Mouse (Mus musculus) forebrain, embryonic 16.5 days (tissue): ENCODE measurements at regions not wholly inside any gene's neighbourhood (a gene's known extent, or its start where the extent isn't known, plus 50 kb on each side); places are given as distances from the start of the nearest gene placed in this dataset.

Experiments used
- ATAC-seq: fragments of 200-750 bp; cut with Nextera tagmentation; 2 replicates; pipeline ENCODE4 v1.8.0; 2017; ENCODE audit warnings: mild to moderate bottlenecking, moderate library complexity
- H3K27ac ChIP-seq: fragments of 300-500 bp; sonication (generic); 2 replicates; pipeline ENCODE4 v1.5.1; 2014; ENCODE audit warnings: low read length, control low read depth
- H3K27me3 ChIP-seq: fragments of 300-500 bp; sonication (generic); replicated peaks from 2 replicates; pipeline ENCODE4 v1.6.1; 2014; ENCODE audit warnings: low read length; ENCODE audit not compliant: control insufficient read depth, insufficient read depth
- H3K36me3 ChIP-seq: fragments of 300-500 bp; sonication (generic); 2 replicates; pipeline ENCODE4 v1.6.1; 2014; ENCODE audit not compliant: control insufficient read depth, insufficient read depth
- H3K4me1 ChIP-seq: fragments of 300-500 bp; sonication (generic); replicated peaks from 2 replicates; pipeline ENCODE4 v1.6.1; 2014; ENCODE audit warnings: low read length; ENCODE audit not compliant: control insufficient read depth, insufficient read depth
- H3K4me2 ChIP-seq: fragments of 300-500 bp; sonication (generic); 2 replicates; pipeline ENCODE4 v1.6.1; 2014; ENCODE audit warnings: mild to moderate bottlenecking, low read length, control low read depth
- H3K4me3 ChIP-seq: fragments of 300-500 bp; sonication (generic); replicated peaks from 2 replicates; pipeline ENCODE4 v1.5.1; 2014; ENCODE audit warnings: mild to moderate bottlenecking, low read length, control low read depth
- H3K9ac ChIP-seq: fragments of 300-500 bp; sonication (generic); replicated peaks from 2 replicates; pipeline ENCODE4 v1.6.1; 2014; ENCODE audit warnings: low read depth, low read length, control low read depth
- H3K9me3 ChIP-seq: fragments of 300-500 bp; sonication (generic); 2 replicates; pipeline ENCODE4 v1.6.1; 2016; ENCODE audit warnings: low read length; ENCODE audit not compliant: control insufficient read depth
- WGBS: fragments of 180-500 bp; shearing (Covaris S2); extraction: QIAGEN DNeasy Blood & Tissue Kit; methylation state at CpG from one replicate; pipeline ENCODE4 v1.1.7; 2014; 5-methylcytosine and 5-hydroxymethylcytosine counted together

DNA sequence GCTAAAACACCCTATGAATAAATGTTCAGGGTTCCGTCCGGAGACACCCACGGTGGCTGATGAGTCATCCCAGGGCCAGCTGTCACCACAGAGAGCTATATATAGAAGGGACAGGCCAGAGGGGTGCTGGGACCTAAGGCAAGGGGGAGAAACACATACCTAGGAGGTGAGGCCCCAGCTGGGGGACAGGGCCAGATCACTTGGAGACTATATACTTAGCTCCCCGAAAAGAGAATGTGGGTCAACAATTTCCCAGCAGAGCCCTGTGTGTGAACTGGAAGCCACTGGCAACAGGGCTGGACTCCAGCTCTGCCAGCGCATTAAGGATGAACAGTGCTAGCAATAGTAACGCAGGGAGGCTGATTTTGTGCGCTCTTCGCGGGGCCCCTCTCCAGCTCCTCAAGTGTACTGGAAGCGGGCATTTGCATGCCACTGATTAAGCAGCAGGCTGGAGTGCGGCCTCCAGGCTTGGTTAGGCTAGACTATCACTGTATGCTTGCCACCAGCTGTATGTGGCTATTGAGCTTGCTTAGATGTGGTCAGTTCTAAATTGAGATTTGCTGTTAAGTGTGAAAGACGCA, 320.4 kb downstream of the Bcor start:
- Histone ChIP-seq H3K4me2 (no peak overlapping the region), H3K9me3 (no peaks in the 10 kb centered on the region), H3K9ac (no peak overlapping the region), H3K27me3 (no peaks in the 10 kb centered on the region), H3K4me3 (no peak overlapping the region), H3K36me3 (no peaks in the 10 kb centered on the region), H3K4me1 (no peaks in the 10 kb centered on the region), H3K27ac (no peak overlapping the region)
- 64% methylated on average over 12 of the region's 12 CpGs for WGBS
- ATAC-seq, result no peak

DNA sequence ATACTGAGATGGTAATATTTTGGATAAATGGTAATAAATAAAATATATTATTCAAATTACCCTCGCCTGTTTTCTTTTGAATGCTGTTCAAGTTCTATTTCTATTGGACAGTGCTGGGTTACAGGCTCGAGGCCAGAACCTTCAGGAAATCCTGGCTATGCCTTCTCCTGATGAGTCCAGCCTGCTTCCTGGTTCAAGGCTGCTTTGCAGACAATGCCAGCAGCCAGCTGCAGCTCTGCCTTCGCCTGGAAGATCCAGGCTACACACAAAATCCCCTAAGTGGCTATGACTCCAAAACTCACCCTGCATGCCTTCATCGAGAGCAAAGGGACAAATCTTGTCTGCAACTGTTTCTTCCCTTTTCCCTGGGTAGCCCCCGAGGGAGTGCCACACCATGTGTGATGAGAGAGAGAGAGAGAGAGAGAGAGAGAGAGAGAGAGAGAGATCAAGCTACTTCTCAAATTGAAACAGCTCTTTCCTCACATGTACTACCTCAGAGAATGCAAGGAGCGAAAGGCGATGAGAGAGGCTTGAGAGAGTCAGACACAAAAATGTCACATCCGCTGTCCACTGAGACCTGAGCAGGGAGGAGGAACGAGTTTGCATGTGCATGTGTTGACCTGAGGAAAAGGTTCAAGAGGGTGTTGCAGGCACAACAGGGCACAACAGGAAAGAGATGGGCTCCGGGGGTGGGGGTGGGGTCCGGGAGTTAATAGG, 319.7 kb downstream of the Bcor start:
- H3K4me3 ChIP-seq, result no peak overlapping the region
- no peak overlapping the region for H3K4me2 ChIP-seq
- WGBS, result 60% methylated on average over 11 of the region's 11 CpGs
- no peaks in the 10 kb centered on the region for H3K27me3 ChIP-seq
- no peak overlapping the region for H3K9ac ChIP-seq
- no peaks in the 10 kb centered on the region for H3K9me3 ChIP-seq
- no peaks in the 10 kb centered on the region for H3K4me1 ChIP-seq
- no peak overlapping the region for H3K27ac ChIP-seq
- ATAC-seq, result no peak
- H3K36me3 ChIP-seq, result no peaks in the 10 kb centered on the region

DNA sequence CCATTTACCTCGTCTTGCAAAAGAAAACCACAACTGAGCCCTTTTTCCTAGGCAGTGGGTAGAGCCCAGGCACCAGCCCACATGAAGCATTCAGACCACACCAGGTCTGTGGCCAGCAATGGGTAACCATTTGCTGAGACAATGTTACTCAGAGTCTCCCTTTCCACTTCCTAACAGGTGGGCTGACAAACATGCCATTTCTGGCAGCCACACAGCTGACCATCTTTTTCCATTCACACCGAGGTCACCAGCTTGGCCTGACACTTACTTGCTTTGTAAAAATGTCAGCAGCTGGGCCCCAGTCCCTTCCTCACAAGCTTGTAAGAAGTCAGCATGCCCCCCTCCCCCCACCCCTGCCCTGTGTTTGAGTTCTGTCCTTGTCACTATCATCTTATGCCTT, 314.6 kb downstream of the Bcor start:
- no peaks in the 10 kb centered on the region for H3K9me3 ChIP-seq
- no peak overlapping the region for H3K4me3 ChIP-seq
- no peaks in the 10 kb centered on the region for H3K27me3 ChIP-seq
- no peaks in the 10 kb centered on the region for H3K4me1 ChIP-seq
- no peak for ATAC-seq
- no peak overlapping the region for H3K4me2 ChIP-seq
- H3K27ac ChIP-seq, result no peak overlapping the region
- no peaks in the 10 kb centered on the region for H3K36me3 ChIP-seq
- 86% methylated on average over 2 of the region's 2 CpGs for WGBS
- no peak overlapping the region for H3K9ac ChIP-seq

DNA sequence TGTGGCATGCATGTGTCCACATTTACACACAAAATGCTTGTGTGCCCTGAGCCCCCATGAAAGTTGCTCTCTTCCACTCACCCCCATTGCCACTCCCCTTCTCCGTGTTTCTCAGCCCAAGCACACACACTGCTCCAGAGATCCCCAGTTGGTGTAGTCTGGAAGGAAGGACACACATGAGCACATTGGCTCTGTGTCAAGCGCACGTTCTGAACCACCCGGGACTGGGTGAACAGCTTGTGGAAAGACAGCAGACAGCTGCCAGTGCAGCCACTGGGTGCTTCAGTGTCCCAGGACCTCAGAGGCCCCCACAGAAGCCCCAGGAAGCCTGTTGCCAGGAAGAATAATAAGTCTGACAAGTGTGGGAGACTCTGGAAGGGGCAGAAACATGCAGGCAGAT, 304.2 kb downstream of the Bcor start:
- Histone ChIP-seq H3K9ac (no peak overlapping the region), H3K4me2 (no peak overlapping the region), H3K9me3 (no peaks in the 10 kb centered on the region), H3K27me3 (no peaks in the 10 kb centered on the region), H3K27ac (no peak overlapping the region), H3K36me3 (no peaks in the 10 kb centered on the region), H3K4me1 (peaks cover 3% of the 10 kb centered on the region), H3K4me3 (no peak overlapping the region)
- 55% methylated on average over 4 of the region's 4 CpGs for WGBS
- ATAC-seq, result no peak

DNA sequence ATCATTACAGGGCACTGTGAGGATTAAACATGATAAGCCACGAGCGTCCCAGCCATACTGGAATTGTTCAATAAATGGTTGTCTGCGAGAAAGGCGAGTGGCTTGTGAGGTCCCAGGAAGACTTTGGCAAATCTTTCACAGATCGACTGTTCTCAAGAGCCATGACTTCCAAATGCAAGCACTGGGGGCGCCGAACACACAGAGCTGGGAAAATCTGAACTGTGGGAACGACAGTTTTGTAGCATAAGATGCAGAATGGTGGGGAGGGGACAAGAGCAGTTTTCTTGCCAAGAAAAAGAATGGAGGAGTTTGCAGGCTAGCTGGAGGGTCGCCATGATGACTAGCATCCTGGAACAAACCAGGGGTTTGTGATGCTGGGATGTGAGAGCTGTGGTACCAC, 300.8 kb downstream of the Bcor start:
- no peaks in the 10 kb centered on the region for H3K36me3 ChIP-seq
- peaks cover 14% of the 10 kb centered on the region for H3K4me1 ChIP-seq
- H3K4me3 ChIP-seq, result no peak overlapping the region
- H3K9ac ChIP-seq, result no peak overlapping the region
- 40% methylated on average over 9 of the region's 9 CpGs for WGBS
- 0 out of 2 replicates have a peak, but pooled peaks have one; percentile 33 for ATAC-seq
- no peak overlapping the region for H3K4me2 ChIP-seq
- no peak overlapping the region for H3K27ac ChIP-seq
- no peaks in the 10 kb centered on the region for H3K9me3 ChIP-seq
- H3K27me3 ChIP-seq, result no peaks in the 10 kb centered on the region

DNA sequence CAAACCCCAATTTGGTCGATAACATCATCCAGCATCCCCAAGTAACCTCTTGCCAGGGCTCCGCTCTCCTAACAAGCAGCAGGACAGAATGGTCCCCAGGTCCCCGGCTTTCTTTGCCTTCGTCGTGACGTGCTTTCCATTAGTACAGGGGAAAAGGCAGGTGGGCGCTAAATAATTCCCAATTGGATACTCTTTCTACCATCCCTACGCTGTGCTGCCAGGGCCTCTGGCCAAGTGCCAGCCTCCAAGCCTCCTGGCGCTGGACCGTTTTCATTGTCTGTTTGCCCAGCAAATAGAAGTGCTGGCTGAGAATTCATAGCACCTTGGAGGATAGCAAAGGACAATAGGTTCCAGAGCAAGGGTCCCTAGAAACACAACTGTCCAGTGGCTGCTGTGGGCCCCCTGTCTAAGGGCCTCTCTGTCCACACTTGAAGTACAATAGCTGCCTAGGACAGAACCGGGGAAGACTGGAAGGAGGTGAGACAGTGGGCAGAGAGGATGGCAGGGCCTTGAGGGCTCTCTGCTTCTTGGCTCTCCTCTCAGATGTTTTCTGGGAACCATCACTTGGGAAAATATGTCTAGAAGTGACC, 298.9 kb downstream of the Bcor start:
- no peak overlapping the region for H3K4me3 ChIP-seq
- no peaks in the 10 kb centered on the region for H3K27me3 ChIP-seq
- H3K27ac ChIP-seq, result no peak overlapping the region
- no peaks in the 10 kb centered on the region for H3K9me3 ChIP-seq
- no peaks in the 10 kb centered on the region for H3K36me3 ChIP-seq
- no peak overlapping the region for H3K4me2 ChIP-seq
- WGBS, result 28% methylated on average over 11 of the region's 11 CpGs
- H3K4me1 ChIP-seq, result peaks cover 14% of the 10 kb centered on the region
- 0 out of 2 replicates have a peak, but pooled peaks have one; percentile 47 for ATAC-seq
- H3K9ac ChIP-seq, result no peak overlapping the region

DNA sequence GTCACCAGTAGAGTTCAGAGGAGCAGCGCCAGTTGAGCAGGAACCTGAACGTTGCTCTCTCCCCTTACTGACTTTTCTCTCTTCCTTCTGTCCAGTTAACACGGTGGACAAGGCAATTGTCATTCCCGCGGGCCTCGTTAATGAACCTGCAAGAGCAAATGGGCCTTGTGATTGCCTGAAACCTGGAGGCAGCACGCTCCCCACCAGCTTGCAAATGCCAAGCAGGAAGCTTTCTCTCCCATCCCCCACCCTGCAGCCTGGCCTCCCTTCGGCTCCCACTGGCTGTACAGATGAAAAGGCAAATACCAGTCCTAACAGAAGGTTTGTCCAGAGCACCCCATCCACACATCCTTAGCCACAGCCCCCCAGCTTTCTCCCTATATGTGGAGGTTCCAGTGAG, 298.3 kb downstream of the Bcor start:
- no peak for ATAC-seq
- Histone ChIP-seq H3K4me3 (no peak overlapping the region), H3K36me3 (no peaks in the 10 kb centered on the region), H3K4me1 (peaks cover 14% of the 10 kb centered on the region), H3K9me3 (no peaks in the 10 kb centered on the region), H3K4me2 (no peak overlapping the region), H3K27me3 (no peaks in the 10 kb centered on the region), H3K27ac (no peak overlapping the region), H3K9ac (no peak overlapping the region)
- WGBS, result 23% methylated on average over 8 of the region's 8 CpGs

DNA sequence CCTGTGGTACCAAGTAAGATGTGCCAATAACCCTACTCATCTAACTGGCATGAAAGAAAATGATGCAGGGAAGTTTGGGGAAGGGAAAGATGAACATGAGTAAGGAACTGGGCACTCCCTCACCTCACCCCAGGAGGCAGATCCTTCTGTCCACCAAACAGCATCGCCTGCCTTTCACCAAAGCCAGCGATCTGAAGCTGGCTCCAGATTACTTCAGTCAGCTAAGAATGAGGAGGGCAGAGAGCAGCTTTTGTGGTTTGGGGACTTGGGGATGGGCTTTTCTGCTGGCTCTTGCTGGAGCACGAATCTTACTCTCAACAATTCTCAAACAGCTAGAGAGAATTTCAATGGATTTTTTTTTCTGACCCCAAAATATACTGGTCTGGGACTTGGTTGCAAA, 297.0 kb downstream of the Bcor start:
- no peaks in the 10 kb centered on the region for H3K36me3 ChIP-seq
- ATAC-seq, result no peak
- 13% methylated on average over 3 of the region's 3 CpGs for WGBS

DNA sequence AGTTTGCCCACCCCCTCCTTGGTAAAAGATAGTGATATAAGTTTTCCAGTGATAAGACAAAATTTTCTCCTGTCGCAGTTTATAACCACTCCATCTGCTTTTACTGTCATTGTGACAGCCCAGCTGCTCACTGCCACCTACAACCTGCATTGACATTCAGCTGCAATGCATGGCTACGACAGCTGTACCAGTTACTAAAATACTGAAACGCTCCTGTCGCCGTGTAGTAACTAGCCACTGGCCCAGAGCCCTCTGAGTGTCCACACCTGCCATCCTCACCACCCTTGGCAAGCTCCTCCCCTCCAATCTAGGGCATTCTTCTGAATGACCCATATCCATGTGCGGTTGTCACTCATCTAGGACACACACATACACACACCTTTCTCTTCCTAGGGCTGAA, 286.2 kb downstream of the Bcor start:
- no peak overlapping the region for H3K4me2 ChIP-seq
- H3K9me3 ChIP-seq, result no peaks in the 10 kb centered on the region
- ATAC-seq, result no peak
- 77% methylated on average over 6 of the region's 6 CpGs for WGBS
- H3K4me3 ChIP-seq, result no peak overlapping the region
- no peaks in the 10 kb centered on the region for H3K36me3 ChIP-seq
- H3K4me1 ChIP-seq, result no peaks in the 10 kb centered on the region
- H3K27ac ChIP-seq, result no peak overlapping the region
- no peak overlapping the region for H3K9ac ChIP-seq
- H3K27me3 ChIP-seq, result 0 out of 2 replicates have a peak, but pooled peaks cover 2% of the 10 kb centered on the region

More for the DNA sequence above, 297.0 kb downstream of the Bcor start:
- H3K27ac ChIP-seq, result no peak overlapping the region
- H3K4me3 ChIP-seq, result no peak overlapping the region
- H3K4me1 ChIP-seq, result peaks cover 14% of the 10 kb centered on the region
- H3K9me3 ChIP-seq, result no peaks in the 10 kb centered on the region
- no peak overlapping the region for H3K9ac ChIP-seq
- no peak overlapping the region for H3K4me2 ChIP-seq
- H3K27me3 ChIP-seq, result no peaks in the 10 kb centered on the region
